Mouse (Mus musculus) thymus, postnatal 4 days (tissue): ENCODE measurements around the gene Parvb.
A peak's percentile ranks its signal among the peaks of the same experiment; 100 is the strongest.

ENCODE experiments used
- DNase-seq: peaks from one replicate; pipeline ENCODE4 v3.0.0; 2021

Parvb gene

GRCm38 (mm10) chr15:84295225-84295624, 63.4 kb downstream of the Parvb start:
- no peak for DNase-seq

GRCm38 (mm10) chr15:84297454-84297853, 65.6 kb downstream of the Parvb start:
- no peak for DNase-seq

DNA sequence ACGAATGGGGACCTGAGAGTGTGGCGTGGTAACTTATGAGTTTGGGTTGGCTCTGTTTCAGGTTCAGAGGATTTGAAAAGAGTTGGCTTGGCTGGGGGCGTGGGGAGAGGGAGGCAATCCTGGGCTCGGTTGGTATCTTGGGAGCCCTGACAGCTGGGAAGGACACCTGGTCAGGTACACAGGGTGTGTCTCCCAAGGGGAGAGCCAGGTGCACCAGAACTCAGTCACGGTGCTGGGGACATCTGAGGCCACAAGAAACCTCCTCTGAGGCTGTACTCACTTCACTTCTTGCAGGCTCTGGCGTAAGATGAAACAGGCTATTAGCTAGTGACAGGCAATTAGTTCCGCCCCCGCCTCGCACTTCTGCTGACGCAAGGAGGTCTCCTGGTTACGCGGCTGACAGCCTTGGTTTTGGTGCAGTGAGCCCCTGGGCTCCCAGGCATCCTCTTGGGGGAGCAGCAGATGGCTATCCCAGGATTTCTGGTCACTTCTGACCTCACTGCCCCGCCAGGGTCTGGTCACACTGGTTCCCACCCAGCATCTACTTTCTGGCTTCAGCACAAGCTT, 67.0 kb downstream of the Parvb start:
- no peak for DNase-seq

DNA sequence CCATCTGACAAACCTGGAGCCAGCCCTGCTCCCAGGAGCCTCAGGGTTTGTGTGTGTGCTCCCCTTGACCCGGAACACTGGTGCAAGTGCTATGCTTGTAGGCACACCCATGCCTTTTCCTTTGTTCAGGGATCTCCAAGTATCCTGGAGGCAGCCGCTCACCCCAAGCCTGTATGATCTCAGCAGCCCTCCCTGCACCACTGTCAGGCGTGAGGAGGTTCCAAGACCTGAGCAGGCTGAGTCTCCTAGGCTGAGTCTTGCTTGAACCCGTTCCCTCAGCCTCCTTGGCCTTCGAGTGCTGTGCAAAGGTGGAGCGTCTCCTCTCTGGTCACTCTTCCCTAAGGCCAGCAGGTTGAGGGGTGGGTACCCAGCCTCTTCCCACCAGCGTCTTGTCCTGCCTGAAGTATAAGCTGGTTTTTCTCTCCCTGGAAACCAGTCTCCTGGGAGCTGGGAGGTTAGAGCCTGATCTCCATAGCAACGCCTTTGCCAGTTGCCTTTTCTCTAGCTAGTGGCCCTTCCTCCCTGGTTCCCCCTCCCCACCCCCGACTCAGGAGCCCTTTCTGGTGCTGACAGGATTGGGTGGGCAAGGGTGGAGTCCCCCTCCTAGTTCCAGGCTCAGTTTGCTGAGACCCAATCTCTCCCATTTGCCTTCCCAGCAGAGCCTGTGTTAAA, 68.0 kb downstream of the Parvb start:
- no peak for DNase-seq

- no peak for DNase-seq
Observed at GRCm38 (mm10) chr15:84300591-84300990, 68.7 kb downstream of the Parvb start.

- DNase-seq = no peak
Observed at GRCm38 (mm10) chr15:84301026-84301425, 69.2 kb downstream of the Parvb start.

DNA sequence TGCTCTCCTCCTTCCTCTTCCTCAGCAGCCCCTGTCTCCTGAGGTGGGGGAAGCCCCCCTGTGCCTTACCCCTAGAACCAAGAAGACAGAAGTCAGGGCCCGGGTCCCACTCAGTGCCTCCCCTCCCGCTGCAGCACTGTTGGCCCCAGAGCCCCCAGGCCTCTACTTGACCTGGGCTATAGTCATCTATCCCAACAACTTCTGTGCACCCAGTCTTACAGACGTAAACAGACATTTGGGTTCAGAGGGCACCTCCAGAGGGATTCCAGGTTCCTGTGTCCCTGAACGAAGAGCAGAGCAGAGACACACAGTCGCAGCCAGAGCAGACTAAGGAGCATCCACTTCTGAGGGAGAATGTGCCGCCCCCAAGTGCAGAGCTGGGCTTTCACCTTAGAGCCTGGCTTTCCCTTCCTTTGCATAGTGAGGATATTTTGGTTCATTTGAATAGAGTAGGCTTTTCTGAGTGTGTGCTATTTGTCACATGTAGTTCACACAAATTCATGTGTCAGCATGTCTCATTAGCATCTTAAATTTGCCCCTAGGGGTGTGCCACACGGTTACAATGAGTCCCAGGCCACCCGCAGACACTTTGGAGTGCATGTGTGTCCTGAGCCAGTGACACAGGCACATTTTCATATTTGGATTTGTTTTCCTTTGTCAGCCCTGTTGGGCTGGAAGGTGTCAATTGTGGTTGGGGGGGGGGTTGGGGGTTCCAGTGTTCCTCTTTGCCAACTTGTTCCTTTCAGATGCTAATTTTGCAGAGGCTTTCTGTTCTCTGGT, 70.0 kb downstream of the Parvb start:
- DNase-seq = no peak

GRCm38 (mm10) chr15:84303264-84303663, 71.4 kb downstream of the Parvb start:
- DNase-seq = no peak

DNA sequence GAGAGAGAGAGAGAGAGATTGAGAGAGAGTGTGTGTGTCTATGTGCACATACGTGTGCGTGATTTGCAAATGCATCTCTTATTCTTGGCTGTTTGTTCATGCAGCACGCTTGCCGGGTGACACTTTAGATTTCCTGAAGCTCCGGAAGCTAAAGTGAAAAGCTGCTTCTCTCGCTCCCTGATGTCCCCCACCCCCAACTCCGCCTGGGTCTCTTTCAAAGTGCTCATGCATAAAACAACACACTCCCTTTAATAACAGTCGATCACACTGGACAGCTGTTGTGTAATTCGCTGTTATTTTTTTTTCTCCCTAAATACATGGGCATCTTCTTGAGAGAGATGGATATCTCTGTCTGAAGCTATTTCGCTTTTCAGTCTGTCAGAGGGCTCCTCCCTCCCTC, 73.5 kb downstream of the Parvb start:
- DNase-seq = no peak

DNA sequence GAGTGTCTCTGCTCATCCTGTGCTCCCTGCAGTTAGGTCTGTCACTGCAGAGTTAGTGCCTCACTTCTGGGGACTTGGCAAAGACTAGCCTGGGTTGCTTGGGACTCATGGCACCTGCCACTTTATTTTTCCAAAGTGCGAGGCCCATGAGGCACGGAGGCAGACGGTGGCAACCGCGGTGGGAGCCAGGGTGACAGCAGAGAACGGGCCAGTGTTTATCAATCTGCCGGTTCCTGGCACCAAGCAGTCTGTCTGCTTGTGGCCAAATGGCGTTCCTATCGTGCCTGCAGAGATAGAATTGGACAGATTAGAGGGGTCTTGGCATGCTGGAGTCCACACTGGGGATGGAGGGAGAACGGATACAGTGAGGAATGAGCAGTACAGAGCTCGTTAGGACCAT, 78.4 kb downstream of the Parvb start:
- DNase-seq = no peak

- no peak for DNase-seq
Observed at GRCm38 (mm10) chr15:84311295-84312085, 79.6 kb downstream of the Parvb start.

GRCm38 (mm10) chr15:84312878-84313565, 81.2 kb downstream of the Parvb start:
- DNase-seq = no peak

DNA sequence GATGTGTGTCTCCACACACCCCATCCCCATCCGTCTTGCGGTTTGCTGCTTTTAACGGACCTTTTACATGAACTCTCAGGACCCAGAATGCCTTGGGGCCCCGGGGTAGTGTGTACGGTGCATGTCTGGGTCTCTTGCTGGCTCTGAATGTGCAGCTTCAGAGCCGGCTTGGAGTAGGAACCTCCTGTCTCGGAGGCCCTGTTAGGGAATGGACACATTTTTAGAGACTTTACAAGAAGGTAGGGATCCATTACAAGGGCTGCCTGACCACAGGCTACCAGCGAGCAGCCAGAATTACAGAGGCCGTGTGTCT, 81.7 kb downstream of the Parvb start:
- peak; percentile 79 for DNase-seq

DNA sequence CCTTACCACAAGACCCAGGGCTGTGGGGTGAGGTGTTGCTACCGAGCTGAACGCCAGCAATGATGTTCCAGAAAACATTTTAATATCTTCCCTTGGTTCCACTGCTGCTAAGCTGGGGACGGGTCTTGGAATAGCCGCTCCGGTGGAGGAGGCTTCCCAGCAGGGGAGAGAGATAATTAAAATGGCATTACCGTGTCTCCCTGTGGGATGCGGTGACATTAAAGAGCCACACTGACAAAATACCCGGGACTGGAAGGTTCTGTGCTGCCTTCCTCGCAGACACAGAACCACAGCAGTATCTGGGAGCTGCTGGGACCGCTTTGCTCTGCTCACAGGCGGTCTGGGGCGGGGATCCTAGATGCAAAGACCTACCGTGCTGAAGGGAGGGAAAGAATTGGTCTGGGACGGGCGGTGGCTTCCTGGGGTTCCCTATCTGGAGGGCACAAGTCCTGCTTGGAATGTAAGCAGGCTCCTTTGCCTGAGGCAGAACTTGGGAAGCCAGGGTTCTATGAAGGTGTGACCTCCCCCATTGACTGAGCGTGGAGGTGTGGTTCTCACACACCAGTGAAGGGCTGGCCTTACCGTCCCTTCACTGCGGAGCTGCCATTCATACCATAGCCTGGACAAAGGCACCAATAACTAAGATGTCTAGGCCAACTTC, 82.7 kb downstream of the Parvb start:
- no peak for DNase-seq

DNA sequence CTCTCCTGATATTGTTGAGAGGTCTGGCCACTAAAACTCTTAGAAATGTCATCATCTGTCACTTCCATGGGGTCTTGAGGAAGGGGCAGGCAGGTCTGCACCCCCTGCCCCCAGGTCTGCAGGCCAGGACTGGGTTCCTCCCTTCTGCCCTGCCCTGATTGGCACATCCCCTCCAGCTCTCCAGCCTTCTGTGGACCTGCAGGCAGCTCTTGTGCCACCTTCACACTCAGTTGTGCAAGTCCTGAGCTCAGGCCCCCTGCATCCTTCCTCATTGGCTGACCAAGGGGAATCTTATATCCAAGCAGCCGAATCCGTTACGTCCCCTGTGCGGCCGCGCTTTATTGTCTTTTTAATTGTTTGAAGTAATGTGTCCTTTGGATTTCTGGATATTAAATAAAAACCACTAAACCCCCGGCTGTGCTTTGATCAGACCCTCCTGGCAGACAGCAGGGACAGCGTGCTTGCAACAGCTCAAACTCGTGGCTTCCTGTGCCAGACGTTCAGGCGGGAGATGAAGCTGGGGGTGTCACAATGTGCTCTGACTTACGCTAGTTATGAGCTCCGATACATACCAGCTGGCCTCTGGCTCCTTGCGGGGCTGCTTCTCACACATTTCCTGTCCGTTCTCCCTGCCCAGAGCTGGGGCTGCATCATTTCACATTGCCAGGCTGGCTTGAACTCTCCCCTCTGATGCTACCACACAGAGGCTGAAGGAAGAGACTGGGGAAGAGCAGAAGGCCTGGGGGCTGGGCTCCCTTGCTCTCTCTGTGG, 83.6 kb downstream of the Parvb start:
- peak; percentile 72 for DNase-seq

DNA sequence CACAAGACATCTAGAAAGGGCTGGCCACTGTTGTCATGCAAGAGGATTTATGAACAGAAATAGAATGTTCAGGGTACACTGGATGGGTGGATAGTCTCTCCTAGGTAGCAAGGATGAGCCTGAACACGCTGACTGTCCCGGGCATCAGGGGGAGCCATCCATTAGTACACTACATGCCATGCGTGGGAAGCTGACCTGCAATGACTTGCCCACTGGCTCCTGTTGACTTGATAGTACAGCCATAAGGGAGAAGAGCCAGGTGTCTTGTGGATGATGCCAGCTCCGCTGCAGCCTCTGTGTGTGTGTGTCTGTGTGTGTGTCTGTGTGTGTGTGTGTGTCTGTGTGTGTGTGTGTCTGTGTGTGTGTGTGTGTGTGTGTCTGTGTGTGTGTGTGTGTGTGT, 87.5 kb downstream of the Parvb start:
- no peak for DNase-seq

- DNase-seq = no peak
Observed at GRCm38 (mm10) chr15:84321544-84322174, 89.8 kb downstream of the Parvb start.

GRCm38 (mm10) chr15:84323966-84324869, 92.4 kb downstream of the Parvb start, which contains the start of gene Parvg:
TSS of gene Parvg (plus strand) at chr15:84324026.
- DNase-seq = peak; percentile 76

GRCm38 (mm10) chr15:84324870-84325553, 93.2 kb downstream of the Parvb start:
- DNase-seq = peak; percentile 53
